Mouse (Mus musculus): ENCODE measurements around the gene Tbc1d2. TPM values are rescaled to one million over a fixed set of nuclear protein-coding genes. Genes with fewer than 3 reads are reported as not detected.

Gene Tbc1d2
- total RNA-seq, 2 experiments from 2014 or later = 2.7 to 2.9 TPM

DNA sequence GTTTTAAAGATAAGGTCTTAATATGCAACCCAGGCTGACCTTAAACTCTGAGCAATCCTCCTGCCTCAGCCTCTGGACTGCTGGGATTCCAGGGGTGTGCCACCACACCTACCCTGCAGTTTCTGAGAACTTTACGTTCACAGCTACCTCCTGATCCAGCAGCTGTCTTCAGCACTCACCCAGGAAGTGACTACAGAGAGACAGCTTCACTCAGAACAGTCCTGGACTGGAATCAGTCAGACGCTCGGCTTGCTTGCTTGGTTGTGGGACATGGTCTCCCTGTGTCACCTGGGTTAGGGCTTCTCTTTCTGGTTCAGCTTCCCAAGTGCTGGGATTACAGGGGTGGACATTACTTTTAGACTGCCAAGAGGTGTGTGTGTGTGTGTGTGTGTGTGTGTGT is 93.1 kb downstream of the Tbc1d2 start:
- DNase-seq (ENCODE audit: low spot score in 2 of 2) = no peak

DNA sequence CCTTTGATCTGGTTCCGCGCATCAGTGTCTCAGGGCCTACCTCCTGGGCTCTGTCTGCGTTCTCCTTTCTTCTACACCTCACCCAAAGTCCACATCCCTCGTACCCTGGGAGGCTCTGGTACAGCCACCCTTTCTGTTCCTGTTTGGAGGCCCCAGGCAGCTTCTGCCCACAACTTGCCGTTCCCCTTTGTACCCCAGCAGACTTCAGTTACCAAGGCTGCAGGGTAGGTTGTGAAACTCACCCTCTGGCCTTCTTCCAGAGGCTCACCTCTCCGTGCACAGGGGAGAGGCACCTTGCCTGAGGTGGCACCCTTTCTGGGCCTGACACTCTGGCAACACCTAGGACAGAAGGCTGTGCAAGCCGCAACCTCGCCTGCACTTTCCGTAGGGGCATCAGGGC is 94.2 kb downstream of the Tbc1d2 start:
- no peak for DNase-seq (ENCODE audit: low spot score in 2 of 2)

Other genes starting within 250 kb of the Tbc1d2 start
- not detected for gene Hemgn, start 236.7 kb downstream of the Tbc1d2 start, total RNA-seq (2021)
- 10 to 100 TPM; 54.9 to 56.1 TPM for gene Anp32b, start 199.3 kb downstream of the Tbc1d2 start, total RNA-seq (2021)
- 10 to 100 TPM; 16.0 to 17.4 TPM for gene Nans, start 161.0 kb downstream of the Tbc1d2 start, total RNA-seq (2021)
- gene Trim14, start 114.1 kb downstream of the Tbc1d2 start, total RNA-seq (2021) = 1 to 10 TPM in 1 of 2 experiments, under 1 TPM in 1; 0.67 to 1.4 TPM
- gene Coro2a, start 48.0 kb downstream of the Tbc1d2 start, total RNA-seq (2021) = 10 to 100 TPM; 14.9 to 16.3 TPM